ENCODE assay signal across 10 mouse cellular contexts in genomic region chr12:86804857-86805256, GRCm38 (mm10).
A peak's percentile ranks its signal among the peaks of the same experiment; 100 is the strongest.
DNase-seq lines count a peak whose midpoint lies in the region; ATAC-seq and TF ChIP-seq lines count a peak whose summit lies in the region.
"Had no signal": no experiment of that assay in that cellular context is flagged by ENCODE, and none has a peak within 500 bp of the region (broad histone marks: within the 10 kb centered on the region; RNA-seq: fewer than 3 reads in every experiment).

No protein-coding gene starts in this region.

- H3K27ac ChIP-seq in heart, embryonic 14.5 days (replicated peaks in 1 of 2; ENCODE audit: control insufficient read depth in 1 of 2, insufficient read depth in 1 of 2, low read depth in 2 of 2, low read length in 2 of 2): peak overlapping the region; percentile 45 to 71
- peak overlapping the region; percentile 88 for H3K27ac ChIP-seq in forebrain, embryonic 10.5 days
- H3K27ac ChIP-seq in limb, embryonic 14.5 days (replicated peaks; ENCODE audit: low read depth, low read length): peak overlapping the region; percentile 71; the same call in 1 of the 2 replicates

- no peak overlapping the region for H3K9ac ChIP-seq in heart, embryonic 14.5 days (ENCODE audit: low read length)
- no peak overlapping the region for H3K9ac ChIP-seq in limb, embryonic 14.5 days (ENCODE audit: low read depth, low read length, severe bottlenecking)

- DNase-seq in heart, postnatal 36 days: no peak
- DNase-seq in forebrain, embryonic 10.5 days (ENCODE audit: extremely low spot score, low spot score): no peak
- DNase-seq in limb, embryonic 14.5 days (ENCODE audit: low spot score): no peak
- DNase-seq in thymus, adult 18-20 months: no peak
- no peak for DNase-seq in spleen, postnatal 14 days (ENCODE audit: low spot score in 2 of 2)
- DNase-seq: adrenal gland, postnatal 25 days; gastrocnemius, postnatal 36 days had no signal

- H3K4me1 ChIP-seq in heart, embryonic 14.5 days (ENCODE audit: control insufficient read depth in 2 of 2, insufficient read depth in 2 of 2, low read length in 2 of 2): peaks cover 55 to 76% of the 10 kb centered on the region in 2 experiments
- peaks cover 99% of the 10 kb centered on the region for H3K4me1 ChIP-seq in E14TG2a.4 (replicated peaks; ENCODE audit: low read depth, low read length)
- H3K4me1 ChIP-seq in forebrain, embryonic 10.5 days: peaks cover 98% of the 10 kb centered on the region
- H3K4me1 ChIP-seq in limb, embryonic 14.5 days (ENCODE audit: control insufficient read depth, insufficient read depth, low read length): peaks cover 78% of the 10 kb centered on the region

- H3K4me3 ChIP-seq in heart, embryonic 14.5 days (ENCODE audit: control insufficient read depth in 1 of 2, insufficient read depth in 1 of 2, low read depth in 1 of 2, low read length in 2 of 2): no peak overlapping the region
- H3K4me3 ChIP-seq in E14TG2a.4 (replicated peaks; ENCODE audit: low read length): peak overlapping the region; percentile 2; the same call in 1 of the 2 replicates
- H3K4me3 ChIP-seq in forebrain, embryonic 10.5 days: no peak overlapping the region
- H3K4me3 ChIP-seq in limb, embryonic 14.5 days (replicated peaks; ENCODE audit: low read length): no peak overlapping the region

- TF ChIP-seq POLR2A in limb, embryonic 14.5 days (IDR thresholded peaks at IDR 0.05; ENCODE audit: borderline replicate concordance, extremely low read depth, insufficient read depth, insufficient read length): no peak

- H3K27me3 ChIP-seq in heart, embryonic 14.5 days (ENCODE audit: control insufficient read depth, insufficient read depth, low read length): no peaks in the 10 kb centered on the region
- H3K27me3 ChIP-seq in E14TG2a.4 (ENCODE audit: insufficient read depth, low read length): no peaks in the 10 kb centered on the region
- peaks cover 45% of the 10 kb centered on the region for H3K27me3 ChIP-seq in forebrain, embryonic 10.5 days (ENCODE audit: poor library complexity, severe bottlenecking)
- no peaks in the 10 kb centered on the region for H3K27me3 ChIP-seq in limb, embryonic 14.5 days (ENCODE audit: control insufficient read depth, insufficient read depth, low read length)

- no peak for TF ChIP-seq CTCF in E14TG2a.4 (conservative IDR thresholded peaks at IDR 0.05; ENCODE audit: low read length)

- H3K36me3 ChIP-seq in heart, embryonic 14.5 days (ENCODE audit: control insufficient read depth, insufficient read depth, low read length): no peaks in the 10 kb centered on the region
- H3K36me3 ChIP-seq in E14TG2a.4 (ENCODE audit: insufficient read depth, low read length): no peaks in the 10 kb centered on the region
- no peaks in the 10 kb centered on the region for H3K36me3 ChIP-seq in forebrain, embryonic 10.5 days (replicated peaks)
- H3K36me3 ChIP-seq in limb, embryonic 14.5 days (ENCODE audit: control insufficient read depth, insufficient read depth, low read length): no peaks in the 10 kb centered on the region

- no peaks in the 10 kb centered on the region for H3K9me3 ChIP-seq in heart, embryonic 14.5 days (ENCODE audit: control insufficient read depth, low read length)
- H3K9me3 ChIP-seq in E14TG2a.4 (ENCODE audit: low read length): no peaks in the 10 kb centered on the region
- no peaks in the 10 kb centered on the region; the same call in 1 of the 2 replicates for H3K9me3 ChIP-seq in forebrain, embryonic 10.5 days
- no peaks in the 10 kb centered on the region for H3K9me3 ChIP-seq in limb, embryonic 14.5 days (ENCODE audit: control insufficient read depth, low read length)

- no peak for ATAC-seq in heart, embryonic 14.5 days (ENCODE audit: insufficient number of reproducible peaks, insufficient read depth, low FRiP score, low read depth)
- ATAC-seq in limb, embryonic 14.5 days (ENCODE audit: low FRiP score, low read depth): no peak
- no peak for ATAC-seq in megakaryocyte-erythroid progenitor cell, adult 5-6 weeks (replicated peaks; ENCODE audit: low FRiP score, low TSS enrichment, poor library complexity, severe bottlenecking)

- intact Hi-C loops in heart, postnatal 36 days (cut with DNase I): no loop called here

- no peak overlapping the region for H3K4me2 ChIP-seq in heart, embryonic 14.5 days (ENCODE audit: low read length)
- H3K4me2 ChIP-seq in limb, embryonic 14.5 days (replicated peaks; ENCODE audit: low read depth, low read length, severe bottlenecking): no peak overlapping the region

- WGBS in heart, embryonic 14.5 days: 58% methylated on average over 2 of the region's 2 CpGs
- 79% methylated on average over 2 of the region's 2 CpGs for WGBS in forebrain, embryonic 10.5 days
- 49% methylated on average over 2 of the region's 2 CpGs for WGBS in limb, embryonic 14.5 days
